Mouse (Mus musculus): ENCODE measurements around the gene Wdhd1.

GRCm38 (mm10) chr14:47265829-47266228 is 10.8 kb downstream of the Wdhd1 start:
- TF ChIP-seq CTCF (IDR thresholded peaks at IDR 0.05; ENCODE audit: control insufficient read depth, insufficient read depth, insufficient read length) (no peak), USF1 (IDR thresholded peaks at IDR 0.05; ENCODE audit: low read depth) (no peak), MAX (IDR thresholded peaks at IDR 0.05) (no peak), CEBPB (IDR thresholded peaks at IDR 0.05; ENCODE audit: low read depth) (no peak), MYOG (IDR thresholded peaks at IDR 0.05; ENCODE audit: control insufficient read depth, extremely low read depth, insufficient read length) (no peak)

Data from C2C12 (cell line).